Mouse (Mus musculus) limb, embryonic 14.5 days (tissue): Measurements from ENCODE around the gene Ccnb1. TPM values are rescaled to one million over a fixed set of nuclear protein-coding genes. Genes with fewer than 3 reads are reported as not detected.

Experiments
- ATAC-seq: fragments of 200-750 bp; cut with Nextera tagmentation; 2 replicates; pipeline ENCODE4 v1.8.0; 2017; ENCODE audit warnings: low read depth, moderate number of reproducible peaks, moderate TSS enrichment; ENCODE audit not compliant: low FRiP score
- DNase-seq: peaks from one replicate; pipeline ENCODE4 v3.0.0-alpha.2; 2015; ENCODE audit warnings: low spot score
- H3K27ac ChIP-seq: fragments of 300-500 bp; sonication (generic); replicated peaks from 2 replicates; pipeline ENCODE4 v1.5.1; 2014; ENCODE audit warnings: low read depth, mild to moderate bottlenecking, low read length, moderate library complexity, mixed read lengths
- H3K27me3 ChIP-seq: fragments of 300-500 bp; sonication (generic); 2 replicates; pipeline ENCODE4 v1.6.1; 2014; ENCODE audit warnings: low read length, mixed read lengths; ENCODE audit not compliant: control insufficient read depth, insufficient read depth
- H3K36me3 ChIP-seq: fragments of 300-500 bp; sonication (generic); 2 replicates; pipeline ENCODE4 v1.6.1; 2014; ENCODE audit warnings: mild to moderate bottlenecking, low read length, moderate library complexity, mixed read lengths; ENCODE audit not compliant: control insufficient read depth, insufficient read depth
- H3K4me1 ChIP-seq: fragments of 300-500 bp; sonication (generic); 2 replicates; pipeline ENCODE4 v1.6.1; 2014; ENCODE audit warnings: antibody characterized with exemption, low read length, mixed read lengths; ENCODE audit not compliant: control insufficient read depth, insufficient read depth
- H3K4me2 ChIP-seq: fragments of 300-500 bp; sonication (generic); replicated peaks from 2 replicates; pipeline ENCODE4 v1.6.1; 2014; ENCODE audit warnings: low read depth, mild to moderate bottlenecking, low read length, moderate library complexity; ENCODE audit not compliant: severe bottlenecking
- H3K4me3 ChIP-seq: fragments of 300-500 bp; sonication (generic); replicated peaks from 2 replicates; pipeline ENCODE4 v1.5.1; 2014; ENCODE audit warnings: low read length
- H3K9ac ChIP-seq: fragments of 300-500 bp; sonication (generic); 2 replicates; pipeline ENCODE4 v1.6.1; 2014; ENCODE audit warnings: mild to moderate bottlenecking, low read depth, low read length, moderate library complexity; ENCODE audit not compliant: severe bottlenecking
- H3K9me3 ChIP-seq: fragments of 300-500 bp; sonication (generic); 2 replicates; pipeline ENCODE4 v1.6.1; 2016; ENCODE audit warnings: low read length; ENCODE audit not compliant: control insufficient read depth
- POLR2A ChIP-seq: fragments of 200-500 bp; IDR thresholded peaks from 2 replicates; pipeline ENCODE4 v1.8.0; 2012; ENCODE audit warnings: inconsistent platforms, mild to moderate bottlenecking, moderate library complexity, borderline replicate concordance; ENCODE audit not compliant: insufficient read depth, insufficient read length; ENCODE audit errors: extremely low read depth
- WGBS: fragments of 180-500 bp; shearing (Covaris S2); extraction: QIAGEN DNeasy Blood & Tissue Kit; methylation state at CpG from one replicate; pipeline ENCODE4 v1.1.7; 2014; 5-methylcytosine and 5-hydroxymethylcytosine counted together
- polyA plus RNA-seq, 2 experiments: library from polyadenylated mRNA; depleted of rRNA in 1 of 2; stranded (reverse) in 1 of 2; unstranded in 1 of 2; fragments of >200 nt; fragmentation: Nextera tagmentation in 1 of 2; extraction: Ambion mirVana in 1 of 2; gene quantifications; 2 replicates each; pipeline versions ENCODE4 v1.2.1 to v1.2.3; 2012 to 2014

The Ccnb1 gene
- polyA plus RNA-seq, 2 experiments = 131 to 193 TPM

DNA sequence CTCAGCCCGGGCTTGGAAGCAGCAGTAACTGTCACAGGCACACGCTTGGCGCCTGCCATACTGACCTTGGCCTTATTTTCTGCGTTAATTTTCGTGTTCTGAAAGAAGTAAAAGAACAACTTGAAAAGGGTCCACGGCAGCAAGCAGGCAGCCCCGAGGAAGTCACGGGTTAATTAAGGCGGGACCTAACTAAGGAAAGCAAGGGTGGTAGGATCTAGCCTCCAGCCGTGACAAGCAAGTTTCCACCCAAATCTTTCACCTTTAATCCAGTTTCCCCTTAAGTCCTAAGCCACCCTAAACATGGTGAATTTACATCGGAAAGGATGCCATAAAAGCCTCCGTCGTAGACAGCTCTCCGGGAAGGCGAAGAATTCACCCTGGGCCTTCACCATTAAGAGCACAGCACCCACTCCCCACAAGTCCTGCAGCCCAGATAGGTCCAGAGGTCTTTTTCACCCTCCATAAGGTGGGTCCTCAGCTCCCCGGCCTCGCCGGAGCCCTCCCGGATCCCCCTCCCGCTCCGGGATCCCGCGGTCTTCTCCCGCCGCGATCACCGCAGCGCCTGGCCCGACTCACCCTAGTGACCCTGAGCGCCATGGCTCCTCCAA, 460 bp downstream of the Ccnb1 start:
- H3K4me3 ChIP-seq = peak overlapping the region; percentile 81
- H3K9me3 ChIP-seq = no peaks in the 10 kb centered on the region
- peak; percentile 29 for ATAC-seq
- H3K4me1 ChIP-seq = peaks cover 8% of the 10 kb centered on the region; the same call in 1 of the 2 replicates
- under 1% methylated on average over 29 of the region's 30 CpGs for WGBS
- peaks cover 17% of the 10 kb centered on the region for H3K36me3 ChIP-seq
- no peak for TF ChIP-seq POLR2A
- no peaks in the 10 kb centered on the region for H3K27me3 ChIP-seq
- H3K4me2 ChIP-seq = peak overlapping the region; percentile 93
- H3K27ac ChIP-seq = 0 out of 2 replicates have a peak overlapping the region, but pooled peaks have one; percentile 13
- DNase-seq = no peak
- peak overlapping the region; percentile 76 for H3K9ac ChIP-seq

DNA sequence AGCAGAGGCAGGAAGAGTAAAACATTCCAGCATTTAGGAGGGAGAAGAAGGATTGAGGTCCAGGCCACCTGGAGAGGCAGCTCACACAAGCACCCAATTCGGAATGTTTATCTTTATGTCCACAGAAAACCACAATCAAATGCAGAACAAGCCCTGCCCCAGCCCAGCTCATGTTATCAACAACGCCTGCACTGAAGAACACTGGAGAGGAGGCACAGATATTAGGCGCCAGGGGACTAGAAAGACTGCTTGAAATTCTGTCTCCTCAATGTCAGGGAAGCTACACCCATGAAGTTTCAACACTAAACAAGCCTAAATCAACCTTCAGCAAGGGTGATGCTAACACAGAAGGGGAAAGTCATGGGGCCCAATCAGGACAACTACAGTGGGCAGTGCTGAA, 8.9 kb downstream of the Ccnb1 start:
- DNase-seq (no peak), ATAC-seq (no peak)
- no peak overlapping the region for H3K4me2 ChIP-seq
- 82% methylated on average over 3 of the region's 3 CpGs for WGBS
- H3K4me1 ChIP-seq = peaks cover 8% of the 10 kb centered on the region; the same call in 1 of the 2 replicates
- H3K9ac ChIP-seq = no peak overlapping the region
- H3K36me3 ChIP-seq = peaks cover 34% of the 10 kb centered on the region
- no peak overlapping the region for H3K4me3 ChIP-seq
- no peak for TF ChIP-seq POLR2A
- no peak overlapping the region for H3K27ac ChIP-seq
- no peaks in the 10 kb centered on the region for H3K27me3 ChIP-seq
- H3K9me3 ChIP-seq = no peaks in the 10 kb centered on the region

- Histone ChIP-seq H3K36me3 (peaks cover 29% of the 10 kb centered on the region), H3K27ac (peak overlapping the region; percentile 1; the same call in 1 of the 2 replicates), H3K4me1 (peaks cover 8% of the 10 kb centered on the region; the same call in 1 of the 2 replicates), H3K4me3 (no peak overlapping the region), H3K9me3 (no peaks in the 10 kb centered on the region), H3K27me3 (no peaks in the 10 kb centered on the region), H3K4me2 (no peak overlapping the region), H3K9ac (no peak overlapping the region)
- WGBS = 63% methylated on average over 6 of the region's 6 CpGs
- DNase-seq = no peak
- no peak for ATAC-seq
- no peak for TF ChIP-seq POLR2A
Measured at GRCm38 (mm10) chr13:100776710-100777109, 9.7 kb downstream of the Ccnb1 start.

GRCm38 (mm10) chr13:100776056-100776419, 10.3 kb downstream of the Ccnb1 start:
- Histone ChIP-seq H3K36me3 (peaks cover 28% of the 10 kb centered on the region), H3K9ac (peak overlapping the region; percentile 67), H3K27ac (peak overlapping the region; percentile 1; the same call in 1 of the 2 replicates), H3K4me2 (peak overlapping the region; percentile 67), H3K27me3 (no peaks in the 10 kb centered on the region), H3K9me3 (no peaks in the 10 kb centered on the region), H3K4me3 (peak overlapping the region; percentile 78), H3K4me1 (peaks cover 8% of the 10 kb centered on the region; the same call in 1 of the 2 replicates)
- no peak for DNase-seq
- TF ChIP-seq POLR2A = no peak
- WGBS = 17% methylated on average over 8 of the region's 8 CpGs
- peak; percentile 34; the same call in 1 of the 2 replicates for ATAC-seq

DNA sequence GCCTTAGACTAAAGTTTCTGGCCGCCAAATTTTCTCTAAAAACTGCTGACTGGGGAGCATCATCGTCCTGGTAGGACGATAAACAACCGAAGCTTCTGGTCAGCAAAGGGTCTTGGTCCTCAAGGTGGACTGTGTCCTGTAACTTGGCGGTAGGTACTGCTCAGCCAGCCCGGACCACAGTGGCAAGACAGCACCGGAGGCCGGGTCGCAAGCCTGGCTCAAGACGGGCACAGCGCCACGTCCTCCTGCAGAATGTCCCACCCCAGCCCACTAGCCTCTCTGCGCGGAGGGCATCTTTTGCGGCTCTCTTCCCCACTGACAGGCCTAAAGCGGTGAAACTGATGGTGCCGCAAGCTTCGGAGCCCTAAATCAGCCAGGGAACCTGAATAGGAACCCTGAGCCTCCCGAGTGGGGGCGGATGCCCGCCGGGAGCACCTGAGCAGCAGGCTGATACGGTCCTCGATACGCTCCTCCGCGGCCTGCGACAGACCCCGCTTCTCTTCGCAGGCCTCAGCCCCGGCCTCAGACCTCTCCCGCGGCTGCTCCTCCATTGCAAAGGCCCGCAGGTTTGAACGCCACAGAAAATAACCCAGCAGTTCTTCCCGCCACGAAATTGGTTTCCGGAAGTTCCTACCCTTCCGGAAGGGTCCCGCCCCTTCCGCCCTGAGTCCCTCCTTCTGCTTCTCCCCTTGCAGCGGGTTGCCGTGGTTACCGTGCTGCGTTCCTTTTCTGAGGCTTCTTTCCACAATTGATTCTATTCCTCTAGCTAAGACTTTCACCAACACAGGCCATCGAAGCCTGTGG, 10.9 kb downstream of the Ccnb1 start, which contains the start of gene Cenph:
Gene Cenph, minus strand, starts transcription at position 648 of the 804 bp plus-strand sequence.
- no peak for TF ChIP-seq POLR2A
- Histone ChIP-seq H3K27me3 (no peaks in the 10 kb centered on the region), H3K9me3 (no peaks in the 10 kb centered on the region), H3K27ac (peak within 1 kb of the TSS; percentile 1; the same call in 1 of the 2 replicates), H3K4me3 (peak within 1 kb of the TSS; percentile 78), H3K36me3 (peaks cover 29% of the 10 kb centered on the region), H3K9ac (peak within 1 kb of the TSS; percentile 67), H3K4me2 (peak within 1 kb of the TSS; percentile 67), H3K4me1 (peaks cover 8% of the 10 kb centered on the region; the same call in 1 of the 2 replicates)
- peak; percentile 92 for DNase-seq
- under 1% methylated on average over 46 of the region's 46 CpGs for WGBS
- peak; percentile 92 for ATAC-seq
